Mouse (Mus musculus) neural tube, embryonic 15.5 days (tissue): ENCODE data around the gene Adgrg3. TPM values are rescaled to one million over a fixed set of nuclear protein-coding genes. Genes with fewer than 3 reads are reported as not detected.

Experiments
- ATAC-seq: fragments of 200-750 bp; cut with Nextera tagmentation; 2 replicates; pipeline ENCODE4 v1.8.0; 2017; ENCODE audit warnings: mild to moderate bottlenecking, moderate TSS enrichment, moderate library complexity; ENCODE audit not compliant: low FRiP score
- H3K27ac ChIP-seq: fragments of 300-500 bp; sonication (generic); replicated peaks from 2 replicates; pipeline ENCODE4 v1.5.1; 2015; ENCODE audit warnings: mild to moderate bottlenecking, inconsistent platforms
- H3K27me3 ChIP-seq: fragments of 300-500 bp; sonication (generic); replicated peaks from 2 replicates; pipeline ENCODE4 v1.6.1; 2015; ENCODE audit warnings: inconsistent platforms
- H3K36me3 ChIP-seq: fragments of 300-500 bp; sonication (generic); 2 replicates; pipeline ENCODE4 v1.6.1; 2015; ENCODE audit warnings: inconsistent platforms
- H3K4me1 ChIP-seq: fragments of 300-500 bp; sonication (generic); 2 replicates; pipeline ENCODE4 v1.6.1; 2015; ENCODE audit warnings: inconsistent platforms
- H3K4me2 ChIP-seq: fragments of 300-500 bp; sonication (generic); 2 replicates; pipeline ENCODE4 v1.6.1; 2015; ENCODE audit warnings: inconsistent platforms, mild to moderate bottlenecking, moderate library complexity
- H3K4me3 ChIP-seq: fragments of 300-500 bp; sonication (generic); replicated peaks from 2 replicates; pipeline ENCODE4 v1.5.1; 2015; ENCODE audit warnings: mild to moderate bottlenecking, inconsistent platforms
- H3K9ac ChIP-seq: fragments of 300-500 bp; sonication (generic); replicated peaks from 2 replicates; pipeline ENCODE4 v1.6.1; 2015; ENCODE audit warnings: mild to moderate bottlenecking, inconsistent platforms
- H3K9me3 ChIP-seq: fragments of 300-500 bp; sonication (generic); replicated peaks from 2 replicates; pipeline ENCODE4 v1.6.1; 2016; ENCODE audit warnings: inconsistent platforms
- WGBS: fragments of 180-500 bp; shearing (Covaris S2); methylation state at CpG from one replicate; pipeline ENCODE4 v1.1.7; 2015; ENCODE audit warnings: mixed read lengths; 5-methylcytosine and 5-hydroxymethylcytosine counted together
- polyA plus RNA-seq: library from polyadenylated mRNA; unstranded; fragments of >200 nt; fragmentation: Nextera tagmentation; extraction: Ambion mirVana; gene quantifications from 2 replicates; pipeline ENCODE4 v1.2.1, GENCODE M21; 2015

Adgrg3 gene
- polyA plus RNA-seq, 1 experiment from 2014 or later, result 0.95 TPM

- Histone ChIP-seq H3K27ac (peak overlapping the region; percentile 91; the same call in 1 of the 2 replicates), H3K36me3 (peaks cover 34% of the 10 kb centered on the region), H3K4me3 (no peak overlapping the region), H3K4me2 (no peak overlapping the region; the same call in 1 of the 2 replicates), H3K9me3 (no peaks in the 10 kb centered on the region), H3K9ac (no peak overlapping the region), H3K27me3 (no peaks in the 10 kb centered on the region), H3K4me1 (peaks cover 54% of the 10 kb centered on the region)
- no peak for ATAC-seq
- 8% methylated on average over 7 of the region's 7 CpGs for WGBS
Observed at GRCm38 (mm10) chr8:95001655-95002054, 15.8 kb upstream of the Adgrg3 start.

- Histone ChIP-seq H3K4me3 (no peak overlapping the region), H3K9ac (no peak overlapping the region), H3K4me2 (no peak overlapping the region), H3K4me1 (peaks cover 49% of the 10 kb centered on the region), H3K27me3 (no peaks in the 10 kb centered on the region), H3K36me3 (peaks cover 40% of the 10 kb centered on the region), H3K27ac (no peak overlapping the region), H3K9me3 (no peaks in the 10 kb centered on the region)
- ATAC-seq, result no peak
- 48% methylated on average over 8 of the region's 8 CpGs for WGBS
Observed at GRCm38 (mm10) chr8:95002089-95002655, 15.3 kb upstream of the Adgrg3 start.

- WGBS, result 87% methylated on average over 15 of the region's 15 CpGs
Observed at GRCm38 (mm10) chr8:95012442-95012919, 5.0 kb upstream of the Adgrg3 start.

GRCm38 (mm10) chr8:95015866-95016265 lies 1.6 kb upstream of the Adgrg3 start:
- no peak overlapping the region for H3K4me3 ChIP-seq
- no peak overlapping the region for H3K27ac ChIP-seq
- no peak overlapping the region for H3K9ac ChIP-seq
- H3K4me2 ChIP-seq, result no peak overlapping the region
- 78% methylated on average over 4 of the region's 4 CpGs for WGBS
- H3K9me3 ChIP-seq, result no peaks in the 10 kb centered on the region
- no peak for ATAC-seq
- H3K27me3 ChIP-seq, result no peaks in the 10 kb centered on the region
- H3K36me3 ChIP-seq, result peaks cover 39% of the 10 kb centered on the region
- H3K4me1 ChIP-seq, result peaks cover 3% of the 10 kb centered on the region; the same call in 1 of the 2 replicates

More at GRCm38 (mm10) chr8:95012442-95012919, 5.0 kb upstream of the Adgrg3 start:
- Histone ChIP-seq H3K4me1 (peaks cover 3% of the 10 kb centered on the region; the same call in 1 of the 2 replicates), H3K27me3 (no peaks in the 10 kb centered on the region), H3K27ac (no peak overlapping the region), H3K4me3 (no peak overlapping the region), H3K9ac (no peak overlapping the region), H3K36me3 (peaks cover 73% of the 10 kb centered on the region), H3K9me3 (no peaks in the 10 kb centered on the region), H3K4me2 (no peak overlapping the region)
- no peak for ATAC-seq

GRCm38 (mm10) chr8:95016684-95017083 lies 808 bp upstream of the Adgrg3 start:
- Histone ChIP-seq H3K27me3 (no peaks in the 10 kb centered on the region), H3K4me1 (peaks cover 3% of the 10 kb centered on the region; the same call in 1 of the 2 replicates), H3K4me2 (no peak overlapping the region), H3K36me3 (peaks cover 32% of the 10 kb centered on the region), H3K9me3 (no peaks in the 10 kb centered on the region), H3K27ac (peak overlapping the region; percentile 45), H3K4me3 (no peak overlapping the region), H3K9ac (no peak overlapping the region)
- ATAC-seq, result peak; percentile 40; the same call in 1 of the 2 replicates
- 57% methylated on average over 4 of the region's 4 CpGs for WGBS

- Histone ChIP-seq H3K9ac (no peak overlapping the region), H3K27me3 (no peaks in the 10 kb centered on the region), H3K27ac (no peak overlapping the region), H3K4me1 (peaks cover 3% of the 10 kb centered on the region; the same call in 1 of the 2 replicates), H3K4me3 (no peak overlapping the region), H3K4me2 (no peak overlapping the region), H3K36me3 (peaks cover 18% of the 10 kb centered on the region), H3K9me3 (no peaks in the 10 kb centered on the region)
- ATAC-seq, result no peak
- whole genome bisulfite sequencing, result 81% methylated on average over 9 of the region's 9 CpGs
Observed at GRCm38 (mm10) chr8:95017969-95018635, 610 bp downstream of the Adgrg3 start.

- H3K27me3 ChIP-seq, result no peaks in the 10 kb centered on the region
- H3K9me3 ChIP-seq, result no peaks in the 10 kb centered on the region; the same call in 1 of the 2 replicates
- H3K4me1 ChIP-seq, result peaks cover 3% of the 10 kb centered on the region; the same call in 1 of the 2 replicates
- H3K36me3 ChIP-seq, result no peaks in the 10 kb centered on the region
- 70% methylated on average over 12 of the region's 12 CpGs for WGBS
- no peak for ATAC-seq
- no peak overlapping the region for H3K4me3 ChIP-seq
- H3K4me2 ChIP-seq, result 0 out of 2 replicates have a peak overlapping the region, but pooled peaks have one; percentile 5
- H3K9ac ChIP-seq, result no peak overlapping the region
- H3K27ac ChIP-seq, result no peak overlapping the region
Observed at GRCm38 (mm10) chr8:95020293-95020777, 2.8 kb downstream of the Adgrg3 start.

GRCm38 (mm10) chr8:95020821-95021220 lies 3.3 kb downstream of the Adgrg3 start:
- no peak for ATAC-seq
- peaks cover 3% of the 10 kb centered on the region; the same call in 1 of the 2 replicates for H3K4me1 ChIP-seq
- no peak overlapping the region for H3K9ac ChIP-seq
- WGBS, result 88% methylated on average over 10 of the region's 10 CpGs
- H3K27me3 ChIP-seq, result no peaks in the 10 kb centered on the region
- H3K9me3 ChIP-seq, result no peaks in the 10 kb centered on the region; the same call in 1 of the 2 replicates
- H3K36me3 ChIP-seq, result no peaks in the 10 kb centered on the region
- H3K27ac ChIP-seq, result no peak overlapping the region
- no peak overlapping the region for H3K4me2 ChIP-seq
- no peak overlapping the region for H3K4me3 ChIP-seq

- WGBS, result 35% methylated on average over 8 of the region's 8 CpGs
- H3K36me3 ChIP-seq, result no peaks in the 10 kb centered on the region
- H3K4me3 ChIP-seq, result no peak overlapping the region
Observed at GRCm38 (mm10) chr8:95023201-95023600, 5.7 kb downstream of the Adgrg3 start.

GRCm38 (mm10) chr8:95024387-95024786 lies 6.9 kb downstream of the Adgrg3 start:
- Histone ChIP-seq H3K27ac (no peak overlapping the region), H3K9me3 (no peaks in the 10 kb centered on the region; the same call in 1 of the 2 replicates), H3K36me3 (no peaks in the 10 kb centered on the region), H3K4me2 (no peak overlapping the region), H3K27me3 (no peaks in the 10 kb centered on the region), H3K9ac (no peak overlapping the region), H3K4me1 (no peaks in the 10 kb centered on the region), H3K4me3 (no peak overlapping the region)
- no peak for ATAC-seq
- 76% methylated on average over 4 of the region's 4 CpGs for WGBS

More at GRCm38 (mm10) chr8:95023201-95023600, 5.7 kb downstream of the Adgrg3 start:
- Histone ChIP-seq H3K27ac (no peak overlapping the region), H3K9ac (no peak overlapping the region), H3K4me2 (no peak overlapping the region), H3K9me3 (no peaks in the 10 kb centered on the region; the same call in 1 of the 2 replicates), H3K27me3 (no peaks in the 10 kb centered on the region), H3K4me1 (no peaks in the 10 kb centered on the region)
- no peak for ATAC-seq

GRCm38 (mm10) chr8:95025421-95025820 lies 7.9 kb downstream of the Adgrg3 start:
- Histone ChIP-seq H3K27me3 (no peaks in the 10 kb centered on the region), H3K36me3 (no peaks in the 10 kb centered on the region), H3K27ac (no peak overlapping the region), H3K9me3 (no peaks in the 10 kb centered on the region; the same call in 1 of the 2 replicates), H3K4me2 (no peak overlapping the region), H3K4me3 (no peak overlapping the region), H3K4me1 (no peaks in the 10 kb centered on the region), H3K9ac (no peak overlapping the region)
- 64% methylated on average over 2 of the region's 2 CpGs for WGBS
- ATAC-seq, result no peak
